8 mouse cellular contexts compared by ENCODE assay signal in the genomic region with DNA sequence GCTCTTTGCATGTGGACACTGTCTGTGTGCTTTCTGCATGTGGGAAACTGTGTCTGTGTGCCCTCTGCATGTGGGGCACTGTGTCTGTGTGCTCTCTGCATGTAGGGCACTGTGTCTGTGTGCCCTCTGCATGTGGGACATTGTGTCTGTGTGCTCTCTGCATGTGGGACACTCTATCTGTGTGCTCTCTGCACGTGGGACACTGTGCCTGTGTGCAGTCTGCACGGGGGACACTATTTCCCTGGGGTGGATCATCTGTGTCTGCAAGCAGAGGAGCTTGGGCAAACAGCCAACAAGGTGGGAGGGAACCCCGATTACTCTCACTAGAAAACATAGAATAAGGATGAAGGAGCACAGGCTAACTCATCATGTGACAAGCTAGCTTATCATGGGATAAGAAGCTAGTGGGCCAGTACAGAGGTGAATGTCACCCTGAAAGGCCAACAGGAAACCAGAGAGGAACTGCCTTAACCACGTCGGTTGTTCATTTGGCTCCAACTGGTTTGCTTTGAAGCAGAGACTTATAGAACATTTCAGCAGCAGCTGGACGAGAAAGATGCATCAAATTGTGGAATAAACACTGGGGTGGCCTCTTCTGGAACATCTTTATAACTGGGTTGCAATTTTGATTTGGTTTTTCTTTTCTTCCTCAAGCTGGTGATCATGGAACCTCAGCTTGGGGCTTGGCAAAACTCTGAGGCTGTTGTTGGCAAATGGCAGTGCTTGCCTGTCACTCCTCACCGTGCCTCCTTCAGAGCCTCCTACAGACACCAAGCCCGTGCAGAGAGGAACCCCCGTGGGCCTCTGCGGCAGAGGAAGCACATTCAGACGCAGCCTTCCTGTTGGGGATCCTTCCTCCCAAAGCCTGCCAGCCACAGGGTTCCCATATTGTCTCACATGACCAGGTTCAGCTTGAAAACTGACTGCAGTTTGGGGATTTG. TPM values are rescaled to one million over a fixed set of nuclear protein-coding genes. Genes with fewer than 3 reads are reported as not detected.
DNase-seq lines count a peak whose midpoint lies in the region; ATAC-seq lines count a peak whose summit lies in the region.

No protein-coding gene starts in this region.

- intact Hi-C loops in heart, postnatal 10 days (cut with DNase I), result no loop called here

- H3K36me3 ChIP-seq in liver, embryonic 12.5 days, result no peaks in the 10 kb centered on the region

- no peak overlapping the region for H3K9ac ChIP-seq in liver, embryonic 12.5 days

- WGBS in liver, embryonic 12.5 days (ENCODE audit: insufficient replicate concordance), result 12% methylated on average over 11 of the region's 11 CpGs

- H3K4me2 ChIP-seq in liver, embryonic 12.5 days, result no peak overlapping the region

- H3K27me3 ChIP-seq in liver, embryonic 12.5 days (replicated peaks), result no peaks in the 10 kb centered on the region

- H3K27ac ChIP-seq in brown adipose tissue, adult 24 weeks (replicated peaks; ENCODE audit: low read depth, low read length), result peak overlapping the region; percentile 74
- H3K27ac ChIP-seq in liver, embryonic 12.5 days, result peak overlapping the region; percentile 18

- DNase-seq in layer of hippocampus, adult 9-11 months, result peak; percentile 80
- no peak for DNase-seq in layer of hippocampus, adult 18-20 months (ENCODE audit: low spot score in 2 of 2)
- DNase-seq in heart, postnatal 10 days, result peak; percentile 33 to 42
- DNase-seq in spleen, postnatal 36 days (ENCODE audit: low spot score in 2 of 2), result peak; percentile 53 to 58
- no peak for DNase-seq in urinary bladder, postnatal 14 days (ENCODE audit: low spot score)
- DNase-seq in ovary, adult 18-20 months (ENCODE audit: low spot score), result no peak

- H3K4me1 ChIP-seq in brown adipose tissue, adult 24 weeks (ENCODE audit: control insufficient read depth, insufficient read depth, insufficient read length, low read length), result 0 out of 2 replicates have a peak, but pooled peaks cover 6% of the 10 kb centered on the region
- H3K4me1 ChIP-seq in liver, embryonic 12.5 days, result peaks cover 16% of the 10 kb centered on the region; the same call in 1 of the 2 replicates

- ATAC-seq in liver, embryonic 12.5 days, result peak; percentile 58; the same call in 1 of the 2 replicates

- H3K4me3 ChIP-seq in brown adipose tissue, adult 24 weeks (ENCODE audit: insufficient read depth, low read depth, low read length), result no peak overlapping the region
- no peak overlapping the region for H3K4me3 ChIP-seq in liver, embryonic 12.5 days

- no peaks in the 10 kb centered on the region for H3K9me3 ChIP-seq in liver, embryonic 12.5 days (replicated peaks)

RNA-seq across cellular contexts. Expression of a gene that starts 20.9 kb away (rescaled TPM):
- total RNA-seq in layer of hippocampus, adult 18-20 months (2021), result 10 to 100 TPM; 27.8 to 29.1 TPM
- polyA plus RNA-seq in brown adipose tissue, adult 24 weeks (2012; ENCODE audit: insufficient read depth, insufficient read length, missing spikeins), result 2.7 and 3.8 TPM in 2 replicates
- 1 to 10 TPM; 1.2 to 3.6 TPM for total RNA-seq in heart, postnatal 10 days (2021)
- polyA plus RNA-seq in liver, embryonic 12.5 days (2016; fragmentation: Nextera tagmentation; extraction: Ambion mirVana), result 7.6 and 8.7 TPM in 2 replicates

Comparison
In these comparisons a context has a peak if more than half of its experiments do, and no peak if none do; other contexts are left out.
1. DNase-seq: peak in layer of hippocampus, adult 9-11 months (single experiment), heart, postnatal 10 days (2 of 2) and spleen, postnatal 36 days (2 of 2); none in layer of hippocampus, adult 18-20 months (0 of 2), urinary bladder, postnatal 14 days (single experiment) and ovary, adult 18-20 months (single experiment).
2. RNA of a gene that starts 20.9 kb away (total RNA-seq): 27.8 to 29.1 TPM in layer of hippocampus, adult 18-20 months; 1.2 to 3.6 TPM in heart, postnatal 10 days; every median in the first group is over 4 times any median in the second.